Mouse (Mus musculus) adrenal gland, postnatal 14 days (tissue): ENCODE results near the gene Ptprn2. TPM values are rescaled to one million over a fixed set of nuclear protein-coding genes. Genes with fewer than 3 reads are reported as not detected.

Experiments used
- DNase-seq: peaks from one replicate; pipeline ENCODE4 v3.0.0; 2021; ENCODE audit warnings: mixed read lengths
- total RNA-seq: library from RNA; stranded (reverse); gene quantifications from 2 replicates; pipeline ENCODE4 v1.2.3, GENCODE M21; 2021

Ptprn2 gene
- total RNA-seq, 1 experiment from 2014 or later = 15.4 TPM

DNA sequence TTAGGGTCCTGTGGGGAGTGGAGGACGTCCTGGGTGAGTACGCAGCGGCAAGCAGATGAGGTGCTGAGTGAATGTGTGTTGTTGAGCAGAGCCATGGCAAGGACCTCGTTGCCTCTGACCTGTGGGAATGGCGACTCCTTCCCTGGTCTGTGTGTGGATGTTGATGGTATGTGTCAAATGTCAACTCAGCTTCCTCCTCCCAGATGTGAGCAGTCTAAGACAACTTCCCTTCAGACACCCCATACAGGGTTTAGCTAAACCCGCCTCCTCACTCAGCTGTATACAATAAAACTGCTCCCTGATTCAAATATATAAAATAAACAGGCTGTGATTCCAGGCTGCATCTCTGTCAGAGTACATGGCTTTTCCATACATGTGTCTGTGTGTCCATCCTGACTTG, 491.5 kb downstream of the Ptprn2 start:
- no peak for DNase-seq

DNA sequence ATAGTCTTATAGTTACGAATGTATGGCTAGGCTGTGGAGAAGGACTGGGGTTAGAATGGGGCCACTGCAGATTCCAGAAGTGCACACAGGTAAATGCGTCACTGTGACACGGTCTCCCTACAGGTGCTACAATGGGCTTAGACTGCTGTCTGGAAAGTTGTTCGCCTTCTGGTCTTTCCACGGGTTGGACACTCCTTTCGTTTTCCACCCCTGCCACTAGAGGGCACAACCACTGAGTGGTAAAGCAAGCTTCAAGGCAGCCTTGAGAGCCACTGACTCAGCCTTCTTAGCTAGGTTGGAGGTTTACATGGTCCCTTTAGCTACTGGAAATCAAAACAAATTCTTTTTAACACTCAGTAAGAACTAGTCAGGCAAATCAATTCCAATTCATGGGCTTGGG, 492.7 kb downstream of the Ptprn2 start:
- peak; percentile 41 for DNase-seq

DNA sequence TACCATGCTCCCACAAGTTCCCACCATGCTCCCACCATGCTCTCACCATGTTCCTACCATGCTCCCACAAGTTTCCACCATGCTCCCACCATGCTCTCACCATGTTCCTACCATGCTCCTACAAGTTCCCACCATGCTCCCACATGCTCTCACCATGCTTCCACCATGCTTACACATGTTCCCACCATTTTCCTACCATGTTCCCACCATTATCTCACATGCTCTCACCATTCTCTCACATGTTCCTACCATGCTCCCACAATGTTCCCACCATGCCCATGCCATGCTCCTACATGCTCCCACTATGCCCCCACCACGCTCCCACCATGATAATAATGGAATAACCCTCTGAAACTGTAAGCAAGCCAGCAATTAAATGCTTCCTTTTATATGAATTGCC, 495.8 kb downstream of the Ptprn2 start:
- DNase-seq = no peak

DNA sequence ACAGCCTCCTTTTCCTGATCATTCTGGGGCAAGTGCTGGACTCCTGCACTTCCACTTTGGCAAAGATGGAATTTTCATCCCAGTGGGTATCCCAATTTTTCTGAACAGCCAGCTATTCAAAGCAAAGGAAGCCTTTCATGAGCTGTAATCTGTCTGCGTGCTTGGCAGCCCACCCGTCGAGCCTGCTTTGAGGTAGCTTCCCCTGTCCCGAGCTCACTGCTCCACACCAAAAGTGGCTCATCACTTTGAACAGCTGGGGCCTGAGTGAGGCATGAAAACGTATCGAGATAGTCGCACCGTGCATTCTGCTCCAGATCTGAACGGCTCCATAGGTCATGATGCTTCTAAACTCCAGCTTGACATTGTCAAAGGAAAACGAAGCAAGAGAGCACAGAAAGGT, 503.6 kb downstream of the Ptprn2 start:
- DNase-seq = no peak

DNA sequence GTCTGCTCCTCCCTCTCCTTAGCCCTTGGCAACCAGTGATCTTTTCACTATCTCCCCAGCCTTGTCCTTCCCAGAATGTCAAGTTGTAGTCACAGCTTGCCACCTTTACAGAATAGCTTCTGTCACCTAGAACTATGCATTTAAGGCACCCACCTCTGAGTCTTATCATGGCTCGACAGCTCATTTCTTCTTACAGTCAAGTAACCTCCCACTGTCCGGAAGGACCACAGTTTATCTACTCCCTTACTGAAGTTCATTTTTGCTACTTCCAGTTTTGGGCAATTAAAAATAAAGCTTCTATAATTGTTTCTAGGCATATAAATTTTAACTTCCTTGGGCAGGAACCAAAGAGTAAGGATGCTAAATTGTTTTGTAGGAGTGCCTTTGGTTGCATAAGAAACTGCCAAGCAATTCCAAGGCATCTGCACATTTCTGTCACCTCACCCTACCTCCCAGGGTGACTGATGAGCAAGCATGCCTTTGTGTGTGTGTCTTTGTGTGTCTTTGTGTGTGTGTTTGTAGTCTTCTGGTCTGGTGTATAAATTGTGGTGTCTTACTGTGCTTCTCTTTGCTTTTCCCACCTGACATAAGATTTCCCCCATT, 516.1 kb downstream of the Ptprn2 start:
- no peak for DNase-seq

DNA sequence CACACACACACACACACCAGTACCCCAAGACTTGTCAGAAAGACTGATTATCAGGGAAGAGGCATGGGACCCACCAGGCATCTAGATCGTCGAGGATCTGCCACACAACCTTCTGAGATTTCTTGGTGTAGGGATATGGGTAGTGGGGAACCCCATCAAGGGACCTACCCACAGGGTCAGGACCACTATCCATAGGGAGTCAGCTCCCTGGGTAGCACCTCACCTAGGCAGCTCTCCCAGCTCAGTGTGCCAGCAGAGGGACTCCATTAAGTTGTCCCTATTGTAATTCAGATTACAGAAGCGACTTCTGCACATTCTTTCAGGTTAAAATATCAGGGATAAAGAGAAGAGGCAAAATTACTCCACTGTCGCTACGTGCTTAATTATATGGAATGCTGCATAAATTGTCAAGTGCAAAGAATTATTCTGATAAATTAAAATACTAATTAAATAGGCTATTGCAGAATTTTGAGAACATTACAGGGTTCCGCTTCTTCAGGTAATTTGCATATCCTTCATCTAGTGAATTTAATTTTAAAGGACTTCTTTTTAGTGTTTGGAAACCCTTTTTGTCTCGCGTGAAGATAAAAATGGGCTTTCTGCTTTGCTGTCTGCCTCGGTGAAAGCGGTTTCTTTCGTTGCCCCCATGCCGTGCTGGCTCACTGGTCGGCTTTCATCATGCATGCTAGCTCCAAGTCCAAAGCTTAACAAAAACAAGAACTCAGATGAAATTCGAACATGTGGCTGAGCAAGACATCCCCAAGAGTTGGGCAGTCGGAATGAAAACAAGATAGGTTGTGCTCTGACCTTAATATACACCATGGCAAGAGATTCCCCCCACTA, 531.5 kb downstream of the Ptprn2 start:
- no peak for DNase-seq

DNA sequence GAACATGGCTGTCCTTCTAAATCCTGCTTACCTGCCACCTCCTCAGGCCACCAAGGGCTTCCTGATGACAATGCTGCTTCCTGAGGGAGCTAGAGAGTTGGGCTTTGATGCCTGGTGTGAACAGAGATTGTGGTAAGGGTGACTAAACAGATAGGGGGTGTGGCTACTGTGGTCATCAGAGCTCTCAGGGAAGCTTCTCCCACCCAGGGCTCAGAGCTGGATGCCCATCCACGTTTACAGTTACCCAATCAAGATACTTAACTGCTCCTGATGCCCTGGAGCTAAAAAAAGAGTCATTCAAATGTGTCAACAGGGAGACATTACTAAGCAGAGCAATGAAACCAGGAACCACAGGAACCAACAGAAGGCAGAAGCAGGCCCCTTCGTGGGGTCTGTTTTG, 532.4 kb downstream of the Ptprn2 start:
- no peak for DNase-seq

DNA sequence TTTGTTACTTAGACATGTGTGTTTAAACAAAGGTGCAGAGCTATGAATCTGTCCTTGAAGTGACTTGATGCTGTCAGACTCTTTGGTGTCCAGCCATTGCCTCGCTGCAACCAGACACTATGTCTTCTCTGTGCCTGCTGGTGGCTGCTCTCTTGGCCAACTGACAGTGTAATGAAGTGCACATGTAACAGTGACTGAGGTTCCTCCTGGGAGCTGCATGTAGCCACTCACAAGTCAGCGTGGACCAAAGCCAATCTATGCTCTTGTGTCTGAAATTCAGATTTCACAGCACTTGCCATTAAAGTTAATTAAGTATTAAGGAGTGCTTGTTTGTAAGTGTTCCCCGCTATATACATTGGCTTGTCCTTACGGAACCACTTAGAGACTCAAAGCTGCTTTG, 537.7 kb downstream of the Ptprn2 start:
- peak; percentile 10 for DNase-seq

DNA sequence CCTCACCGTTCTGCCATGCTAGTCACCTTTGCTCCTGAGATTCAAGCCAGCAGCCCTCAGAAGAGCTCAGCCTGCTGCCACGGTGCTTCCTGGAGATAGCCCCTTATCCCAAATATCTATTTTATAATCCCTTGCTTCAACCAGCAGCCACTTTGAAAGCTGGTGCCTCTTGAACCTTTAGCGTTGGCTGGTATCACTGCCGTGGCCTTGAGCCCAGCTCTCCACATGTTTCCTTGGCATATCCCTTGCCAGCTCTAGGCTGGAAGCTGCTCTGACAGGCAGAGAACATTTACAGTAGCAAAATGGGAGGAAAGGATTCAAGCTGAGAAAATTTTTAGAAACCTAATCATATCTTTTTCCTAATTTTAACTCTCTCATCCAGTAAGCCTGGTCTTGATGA, 539.4 kb downstream of the Ptprn2 start:
- peak; percentile 59 for DNase-seq

DNA sequence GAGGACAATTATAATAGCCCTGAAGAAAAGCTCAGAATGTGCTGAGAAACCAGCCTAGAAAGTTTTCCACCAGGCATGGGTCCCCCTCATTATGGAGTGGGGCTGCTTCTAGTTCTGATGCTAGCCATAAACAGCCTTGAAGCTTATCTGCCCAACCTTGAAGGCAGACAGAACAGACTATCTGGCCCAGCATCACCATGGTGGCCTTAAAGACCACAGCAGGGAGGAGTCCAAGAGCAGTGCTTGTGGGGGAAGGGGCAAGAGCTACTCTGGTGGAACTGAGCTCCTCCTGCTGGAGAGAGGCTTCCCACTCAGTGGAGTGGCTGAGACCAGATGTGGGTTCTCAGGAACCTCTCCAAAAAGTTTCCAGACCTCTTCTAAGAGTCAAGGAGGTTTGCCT, 540.2 kb downstream of the Ptprn2 start:
- peak; percentile 42 for DNase-seq

DNA sequence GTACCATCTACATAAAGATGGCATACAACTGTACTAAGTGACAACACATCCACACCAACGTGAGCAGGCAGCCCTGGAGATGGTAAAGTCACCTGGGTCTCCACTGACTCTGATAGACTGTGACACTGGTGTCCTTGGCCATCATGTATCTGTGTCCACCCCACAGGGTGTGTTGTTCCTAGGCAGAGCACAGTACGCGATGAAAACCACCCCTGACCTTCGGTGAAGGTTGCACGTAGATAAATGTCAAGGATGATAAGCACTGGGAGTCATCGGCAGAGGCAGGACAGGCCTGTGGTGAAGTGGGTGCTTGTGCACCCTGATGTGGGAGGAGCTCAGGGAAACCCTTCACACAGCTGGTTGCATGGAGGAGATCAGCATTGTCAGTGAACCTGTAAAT, 541.8 kb downstream of the Ptprn2 start:
- DNase-seq = peak; percentile 44

DNA sequence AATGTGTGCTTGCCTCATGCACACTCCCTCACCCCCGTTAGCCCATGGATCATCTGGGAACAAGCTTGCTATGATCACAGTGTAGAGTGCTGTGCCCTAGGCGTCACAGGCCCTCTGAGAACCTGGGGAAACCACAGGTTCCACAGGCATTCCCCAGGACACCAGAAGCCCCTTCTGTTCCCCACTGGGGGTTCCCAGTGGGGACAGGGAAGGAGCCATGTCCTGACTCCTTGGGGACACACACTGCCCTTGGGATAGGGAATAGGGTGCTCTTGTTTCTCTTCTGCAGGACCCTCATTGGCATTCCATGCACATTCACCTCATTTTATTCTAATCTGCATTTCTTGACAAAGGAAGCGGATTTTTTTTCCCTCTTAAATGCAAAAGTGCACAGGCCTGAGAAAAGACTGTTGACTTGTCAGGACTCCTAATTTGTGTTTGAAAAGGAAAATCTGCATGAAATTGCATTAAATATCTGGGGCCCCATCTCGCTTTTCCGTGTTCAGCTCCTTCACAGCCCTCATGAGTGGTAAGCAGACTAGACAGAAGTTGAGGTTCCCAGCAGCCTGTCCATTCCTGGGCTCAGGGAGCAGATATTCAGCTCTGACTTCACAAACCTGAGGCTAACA, 542.9 kb downstream of the Ptprn2 start:
- DNase-seq = no peak

DNA sequence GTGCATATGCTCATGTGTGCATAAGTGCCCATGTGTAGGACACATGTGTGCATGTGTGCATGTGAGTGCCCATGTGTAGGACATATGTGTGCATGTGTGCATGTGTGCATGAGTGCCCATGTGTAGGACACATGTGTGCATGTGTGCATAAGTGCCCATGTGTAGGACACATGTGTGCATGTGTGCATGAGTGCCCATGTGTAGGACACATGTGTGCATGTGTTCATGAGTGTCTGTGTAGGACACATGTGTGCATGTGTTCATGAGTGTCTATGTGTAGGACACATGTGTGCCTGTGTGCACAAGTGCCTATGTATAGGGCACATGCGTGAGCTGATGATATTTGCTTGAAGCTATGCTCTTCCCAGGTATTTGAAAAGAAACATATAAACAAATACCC, 547.7 kb downstream of the Ptprn2 start:
- DNase-seq = no peak

DNA sequence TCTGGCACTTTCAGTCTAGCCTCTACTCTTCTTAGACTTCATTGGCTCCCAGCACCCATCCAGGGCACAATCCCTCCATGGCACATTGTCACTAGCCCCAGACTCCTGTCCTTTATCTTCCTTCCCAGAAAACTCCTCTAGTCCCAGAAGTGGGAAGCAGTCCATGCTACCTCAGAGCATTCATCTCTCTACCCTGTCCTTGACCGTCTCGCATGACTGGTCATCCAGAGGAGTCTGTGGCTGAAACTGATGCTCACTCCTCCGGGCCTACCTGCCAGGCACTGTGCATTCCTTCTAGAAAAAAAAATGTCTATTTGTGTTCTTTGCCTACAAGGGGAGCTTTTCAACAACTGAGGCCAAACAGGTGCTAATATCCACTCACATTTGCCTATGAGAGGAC, 549.0 kb downstream of the Ptprn2 start:
- peak; percentile 13 for DNase-seq

DNA sequence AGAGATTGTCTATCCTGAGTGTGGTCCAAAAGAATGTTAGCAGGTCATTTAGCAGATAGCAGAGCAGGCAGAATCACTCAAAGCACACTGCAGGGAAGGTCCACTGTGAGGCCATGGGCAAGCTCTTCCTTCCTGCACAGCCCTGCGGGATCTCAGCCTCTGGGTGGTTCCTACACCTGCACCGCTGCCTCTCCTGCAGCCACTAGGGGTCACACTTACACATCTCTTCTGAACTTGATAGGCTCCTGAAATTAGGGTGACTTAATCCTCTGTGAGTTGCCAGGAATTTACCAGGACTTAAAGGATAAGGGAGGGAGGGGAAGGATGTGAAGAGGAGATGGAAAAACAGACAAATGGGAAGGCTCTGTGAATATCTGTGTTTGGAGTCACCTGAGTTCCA, 549.7 kb downstream of the Ptprn2 start:
- peak; percentile 78 for DNase-seq

DNA sequence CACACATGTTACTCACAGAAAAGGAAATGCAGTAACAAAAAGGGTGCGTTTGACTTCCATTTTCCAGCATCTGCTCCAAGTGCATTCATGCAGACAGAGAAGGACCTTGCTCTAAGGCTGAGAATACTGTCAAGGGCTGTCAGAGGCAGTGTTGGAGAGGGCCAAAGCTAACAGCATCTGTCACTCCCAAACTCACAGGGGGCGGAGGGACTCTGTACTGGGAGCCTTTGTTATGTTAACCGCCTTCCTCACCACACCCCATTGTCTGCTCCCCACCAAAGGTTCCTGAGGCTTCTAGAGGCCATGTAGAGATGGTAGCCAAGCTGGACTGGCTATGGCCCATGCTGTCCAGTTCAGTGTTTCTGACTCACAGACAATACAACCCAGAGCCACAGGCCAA, 553.9 kb downstream of the Ptprn2 start:
- no peak for DNase-seq

DNA sequence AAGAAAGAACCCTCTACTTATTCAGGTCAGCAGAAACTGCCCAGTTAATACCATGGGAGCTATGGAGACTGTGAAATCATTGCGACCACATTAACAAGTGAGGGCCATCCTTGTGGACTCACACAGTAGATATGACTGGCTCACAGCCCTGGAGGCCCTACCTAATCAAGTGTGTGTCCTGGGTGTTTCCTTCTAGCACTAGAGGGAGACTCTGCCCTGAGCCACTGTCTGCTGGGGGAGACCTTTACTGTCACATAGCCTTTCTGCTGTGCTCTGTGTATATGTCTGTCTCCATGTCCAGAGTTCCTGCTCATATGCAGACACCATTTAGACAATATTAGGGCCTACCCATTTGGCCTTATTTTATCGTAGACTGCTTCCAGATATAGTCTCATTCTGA, 555.9 kb downstream of the Ptprn2 start:
- DNase-seq = no peak

DNA sequence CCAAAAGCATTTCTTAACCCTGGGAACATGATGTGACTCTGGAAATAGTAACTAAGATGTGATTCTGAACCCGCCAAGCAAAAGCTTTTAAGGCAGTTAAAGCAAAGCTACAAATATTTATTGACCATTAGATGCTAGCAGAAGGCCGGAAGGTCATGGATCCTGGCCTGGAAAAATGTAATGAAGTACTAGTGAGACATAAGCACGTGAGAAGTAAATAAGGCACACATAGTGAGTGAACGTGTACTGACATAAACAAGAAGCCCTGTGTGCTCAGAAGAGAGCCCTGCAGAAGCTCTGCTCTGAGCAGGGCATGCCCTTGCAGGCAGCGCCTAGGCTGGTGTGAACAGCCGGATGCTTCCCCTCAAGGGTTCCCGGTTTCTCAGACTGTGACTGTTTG, 557.2 kb downstream of the Ptprn2 start:
- no peak for DNase-seq

DNA sequence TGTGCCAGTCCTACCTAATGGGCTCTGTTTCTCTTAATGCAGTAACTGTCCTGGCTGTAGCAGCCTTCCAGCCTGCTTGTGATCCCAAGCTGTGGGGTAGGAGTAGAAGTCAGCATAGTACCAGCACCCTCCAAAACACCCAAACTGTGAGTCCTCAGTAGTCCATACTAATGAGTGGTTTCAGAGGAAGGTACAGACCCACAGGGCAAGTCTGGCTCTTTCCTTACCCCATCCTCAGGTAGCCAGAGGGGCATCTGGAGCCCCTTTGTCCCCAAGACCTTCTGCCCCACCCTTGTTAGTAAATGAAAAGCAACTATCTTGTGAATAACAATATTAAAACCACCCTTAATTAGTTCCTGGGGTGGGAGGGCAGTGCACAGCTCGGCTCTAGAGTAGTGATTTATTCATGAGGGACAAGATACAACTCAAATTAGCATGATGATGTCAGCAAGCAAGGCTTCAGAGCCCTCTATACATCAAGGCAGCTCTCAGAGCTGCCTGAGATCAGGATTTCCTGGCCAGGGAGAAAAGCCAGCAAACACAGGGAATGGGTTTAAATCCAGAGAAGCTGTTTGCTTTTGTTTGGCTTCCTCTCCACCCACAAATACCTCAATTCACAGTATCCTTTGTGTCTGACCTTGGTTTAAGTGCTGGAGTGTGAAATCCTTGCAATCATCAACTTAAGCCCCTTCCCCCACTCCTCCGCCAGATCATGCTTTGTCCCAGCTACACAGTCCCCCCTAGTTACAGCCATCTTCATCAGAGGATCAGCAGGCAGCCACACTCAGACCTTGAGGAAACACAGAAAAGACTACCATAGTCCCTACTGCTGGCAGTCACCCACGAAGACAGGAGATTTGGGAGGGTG, 562.1 kb downstream of the Ptprn2 start:
- DNase-seq = no peak

DNA sequence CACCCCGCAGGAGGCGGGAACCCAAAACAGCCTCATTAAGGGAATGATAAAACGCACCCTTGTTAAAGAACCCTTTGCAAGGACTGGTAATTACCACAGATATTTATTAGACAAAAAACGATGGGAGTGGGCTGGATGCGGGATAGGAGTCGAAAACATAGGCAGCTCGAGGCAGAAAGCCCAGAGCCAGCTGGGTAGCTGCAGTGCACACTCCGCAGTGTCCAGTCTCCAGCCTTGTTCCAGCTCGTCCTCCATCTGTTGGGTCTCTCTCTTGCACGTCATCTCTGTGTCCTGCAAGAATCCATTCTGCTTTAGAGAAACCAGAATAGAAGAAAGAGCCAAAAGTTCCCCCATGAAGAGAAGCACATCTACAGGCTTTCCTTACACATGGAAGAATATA, 564.3 kb downstream of the Ptprn2 start:
- DNase-seq = no peak

DNA sequence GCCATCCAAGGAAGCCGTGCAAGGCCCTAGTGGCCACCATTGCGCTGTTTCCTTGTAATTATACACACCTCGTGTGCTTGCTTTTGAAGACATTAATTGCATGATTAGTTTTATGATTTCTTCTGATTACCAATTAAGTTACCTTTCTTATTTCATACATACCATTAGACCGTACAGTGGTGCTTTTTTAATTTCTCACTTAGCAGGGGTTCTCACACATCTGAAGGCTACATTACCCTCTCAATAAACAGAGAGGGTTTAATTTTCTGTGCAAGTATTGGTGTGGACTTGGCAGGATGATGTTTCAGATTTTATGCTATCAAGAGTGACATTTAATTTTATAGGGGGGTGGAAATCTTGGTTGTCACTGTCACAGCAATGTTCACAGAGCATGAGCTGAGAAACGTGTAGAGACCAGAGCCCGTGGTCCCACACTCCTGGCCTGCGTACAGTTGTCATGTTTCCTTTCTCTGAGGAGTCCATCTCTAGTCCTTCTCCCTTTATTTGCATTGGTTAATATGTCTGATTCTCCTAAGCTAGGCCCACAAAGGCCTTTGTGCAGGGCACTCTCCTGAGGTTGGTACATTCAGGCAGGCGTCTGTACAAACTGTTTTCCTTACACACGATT, 567.8 kb downstream of the Ptprn2 start:
- DNase-seq = no peak
